ENCODE assay signal across 22 mouse cellular contexts in the genomic region with DNA sequence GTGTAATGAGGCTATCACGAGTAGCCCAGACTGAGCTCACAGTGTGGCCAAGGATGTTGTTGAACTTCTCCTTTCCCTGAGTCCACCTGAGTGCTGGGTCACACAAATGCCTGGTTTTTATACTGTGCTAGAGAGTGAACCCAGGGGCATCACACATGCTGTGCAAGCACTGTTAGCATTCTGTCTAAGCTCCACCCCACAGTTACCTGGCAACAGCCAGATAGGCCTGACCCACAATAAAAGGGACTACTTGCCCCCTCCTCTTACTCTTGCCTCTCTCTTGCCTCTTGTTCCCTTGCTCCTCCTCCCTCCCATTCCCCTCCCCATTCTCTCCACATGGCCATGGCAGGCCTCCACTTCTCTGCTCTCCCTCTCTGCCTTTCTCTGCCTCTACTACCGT. TPM values are rescaled to one million over a fixed set of nuclear protein-coding genes. Genes with fewer than 3 reads are reported as not detected.
DNase-seq lines count a peak whose midpoint lies in the region; ATAC-seq and TF ChIP-seq lines count a peak whose summit lies in the region.
"Had no signal": no experiment of that assay in that cellular context is flagged by ENCODE, and none has a peak within 500 bp of the region (broad histone marks: within the 10 kb centered on the region; RNA-seq: fewer than 3 reads in every experiment).

No protein-coding gene starts in this region.

- H3K36me3 ChIP-seq in lung, embryonic 15.5 days, result peaks cover 26% of the 10 kb centered on the region
- H3K36me3 ChIP-seq in ES-Bruce4 (ENCODE audit: control insufficient read depth, insufficient read depth, low read length, poor library complexity, severe bottlenecking), result peaks cover 18% of the 10 kb centered on the region

- 0 out of 2 replicates have a peak, but pooled peaks have one; percentile 8 for ATAC-seq in lung, embryonic 15.5 days (ENCODE audit: borderline replicate concordance, extremely low read depth, low FRiP score, low TSS enrichment)
- ATAC-seq: activated CD4-positive, CD25-positive, alpha-beta regulatory T cell, adult 4 months; intestine, embryonic 15.5 days; lung, postnatal 0 days had no signal

- no peaks in the 10 kb centered on the region for H3K27me3 ChIP-seq in lung, embryonic 15.5 days
- H3K27me3 ChIP-seq in ES-Bruce4 (ENCODE audit: control insufficient read depth, insufficient read depth, low read length, poor library complexity, severe bottlenecking), result no peaks in the 10 kb centered on the region
- H3K27me3 ChIP-seq: embryonic facial prominence, embryonic 15.5 days; intestine, embryonic 15.5 days; limb, embryonic 15.5 days; liver, embryonic 15.5 days had no signal

- peak; percentile 75 for DNase-seq in heart, adult 11 months
- DNase-seq in heart, postnatal 25 days (ENCODE audit: low spot score), result no peak
- DNase-seq in lung, postnatal 25 days (ENCODE audit: low spot score), result no peak
- peak; percentile 82 for DNase-seq in R1 (ENCODE audit: low read depth, low spot score)
- no peak for DNase-seq in right cerebral cortex, postnatal 10 days (ENCODE audit: low spot score in 2 of 2)
- no peak for DNase-seq in spleen, adult 18-20 months
- DNase-seq: adrenal gland, postnatal 10 days; B cell, adult 2 months; cerebellum, adult 9-11 months; gastrocnemius, postnatal 14 days; kidney, adult 9 months; kidney, postnatal 25 days; thymus, postnatal 25 days had no signal

- H3K9me3 ChIP-seq in lung, embryonic 15.5 days, result no peaks in the 10 kb centered on the region
- H3K9me3 ChIP-seq in ES-Bruce4 (replicated peaks; ENCODE audit: control insufficient read depth, insufficient read depth, low read length, poor library complexity, severe bottlenecking), result no peaks in the 10 kb centered on the region
- H3K9me3 ChIP-seq: embryonic facial prominence, embryonic 15.5 days; heart, embryonic 10.5 days; intestine, embryonic 15.5 days; limb, embryonic 15.5 days; liver, embryonic 15.5 days had no signal

- no peak overlapping the region for H3K4me2 ChIP-seq in lung, embryonic 15.5 days
- H3K4me2 ChIP-seq: embryonic facial prominence, embryonic 15.5 days; intestine, embryonic 15.5 days; limb, embryonic 15.5 days; liver, embryonic 15.5 days had no signal

- H3K4me1 ChIP-seq in lung, embryonic 15.5 days, result no peaks in the 10 kb centered on the region
- H3K4me1 ChIP-seq in ES-Bruce4 (ENCODE audit: control insufficient read depth, insufficient read depth, low read length), result no peaks in the 10 kb centered on the region
- H3K4me1 ChIP-seq: embryonic facial prominence, embryonic 15.5 days; heart, embryonic 10.5 days; intestine, embryonic 15.5 days; limb, embryonic 15.5 days had no signal

- no peak overlapping the region for H3K27ac ChIP-seq in lung, embryonic 15.5 days
- peak overlapping the region; percentile 66 for H3K27ac ChIP-seq in ES-Bruce4 (ENCODE audit: insufficient read depth, low read length)
- H3K27ac ChIP-seq: embryonic facial prominence, embryonic 15.5 days; heart, embryonic 10.5 days; intestine, embryonic 15.5 days; limb, embryonic 15.5 days; liver, embryonic 15.5 days had no signal

- TF ChIP-seq EP300 in ES-Bruce4 (IDR thresholded peaks at IDR 0.05; ENCODE audit: insufficient read depth, low read depth, low read length), result peak; percentile 59

- no peak for TF ChIP-seq POLR2A in ES-Bruce4 (IDR thresholded peaks at IDR 0.05; ENCODE audit: insufficient read depth, low read length)

- no peak overlapping the region for H3K4me3 ChIP-seq in lung, embryonic 15.5 days
- no peak overlapping the region for H3K4me3 ChIP-seq in ES-Bruce4 (ENCODE audit: low read depth, low read length)
- H3K4me3 ChIP-seq: embryonic facial prominence, embryonic 15.5 days; heart, embryonic 10.5 days; intestine, embryonic 15.5 days; limb, embryonic 15.5 days; liver, embryonic 15.5 days had no signal

- no peak for TF ChIP-seq CTCF in ES-Bruce4 (IDR thresholded peaks at IDR 0.05; ENCODE audit: low read depth, low read length)

- intact Hi-C loops in heart, postnatal 25 days (cut with DNase I), result no loop called here

- 51% methylated on average over 2 of the region's 2 CpGs for WGBS in lung, embryonic 15.5 days

- no peak overlapping the region for H3K9ac ChIP-seq in lung, embryonic 15.5 days
- no peak overlapping the region for H3K9ac ChIP-seq in ES-Bruce4 (ENCODE audit: low read depth, poor library complexity, severe bottlenecking)
- H3K9ac ChIP-seq: embryonic facial prominence, embryonic 15.5 days; intestine, embryonic 15.5 days; limb, embryonic 15.5 days; liver, embryonic 15.5 days had no signal

RNA-seq across cellular contexts. Expression of a gene that starts 48.4 kb away (rescaled TPM):
- total RNA-seq in heart, postnatal 25 days (2021), result 10 to 100 TPM in 1 of 2 experiments, 1 to 10 TPM in 1; 8.5 to 10.5 TPM
- polyA plus RNA-seq in lung, embryonic 15.5 days (2015; fragmentation: Nextera tagmentation; extraction: Ambion mirVana), result 0.68 and 0.96 TPM in 2 replicates
- polyA plus RNA-seq in ES-Bruce4 (2011; ENCODE audit: insufficient read depth, insufficient read length, low read depth, missing spikeins), result 2.3 and 2.6 TPM in 2 replicates

RNA-seq across cellular contexts. Expression of a gene that starts 56.6 kb away (rescaled TPM):
- total RNA-seq in heart, postnatal 25 days (2021), result 10 to 100 TPM; 22.2 to 26.3 TPM
- 26.7 and 33.3 TPM in 2 replicates for polyA plus RNA-seq in lung, embryonic 15.5 days (2015; fragmentation: Nextera tagmentation; extraction: Ambion mirVana)
- polyA plus RNA-seq in ES-Bruce4 (2011; ENCODE audit: insufficient read depth, insufficient read length, low read depth, missing spikeins), result 48.9 and 63.0 TPM in 2 replicates

RNA-seq across cellular contexts. Expression of a gene that starts 56.9 kb away (rescaled TPM):
- total RNA-seq in heart, postnatal 25 days (2021), result 10 to 100 TPM; 10.2 TPM
- 19.1 and 20.6 TPM in 2 replicates for polyA plus RNA-seq in lung, embryonic 15.5 days (2015; fragmentation: Nextera tagmentation; extraction: Ambion mirVana)
- polyA plus RNA-seq in ES-Bruce4 (2011; ENCODE audit: insufficient read depth, insufficient read length, low read depth, missing spikeins), result 62.5 and 72.8 TPM in 2 replicates

Comparison
In these comparisons a context has a peak if more than half of its experiments do, and no peak if none do; other contexts are left out.
1. DNase-seq: peak in heart, adult 11 months (single experiment) and R1 (single experiment); none in heart, postnatal 25 days (single experiment), lung, postnatal 25 days (single experiment), right cerebral cortex, postnatal 10 days (0 of 2) and spleen, adult 18-20 months (0 of 2).